Mouse (Mus musculus) heart, embryonic 14.5 days (tissue): ENCODE results near the gene Gm20696. TPM values are rescaled to one million over a fixed set of nuclear protein-coding genes. Genes with fewer than 3 reads are reported as not detected.

ENCODE experiments used
- ATAC-seq: fragments of 200-750 bp; cut with Nextera tagmentation; 2 replicates; pipeline ENCODE4 v1.8.0; 2017; ENCODE audit warnings: low read depth, moderate TSS enrichment; ENCODE audit not compliant: insufficient number of reproducible peaks, insufficient read depth, low FRiP score
- H3K27ac ChIP-seq, 2 experiments: fragments of 200-500 bp in 1 of 2; fragments of 300-500 bp in 1 of 2; sonication (generic) in 1 of 2; replicated peaks in 1 of 2; 2 replicates each; pipeline ENCODE4 v1.5.1; 2012 to 2014; ENCODE audit warnings: low read depth in 2 of 2, low read length in 2 of 2, control low read depth in 1 of 2, mild to moderate bottlenecking in 1 of 2, mixed read lengths in 1 of 2; ENCODE audit not compliant: control insufficient read depth in 1 of 2, insufficient read depth in 1 of 2
- H3K27me3 ChIP-seq: fragments of 300-500 bp; sonication (generic); 2 replicates; pipeline ENCODE4 v1.6.1; 2014; ENCODE audit warnings: mild to moderate bottlenecking, low read length, control low read depth; ENCODE audit not compliant: control insufficient read depth, insufficient read depth
- H3K36me3 ChIP-seq: fragments of 300-500 bp; sonication (generic); 2 replicates; pipeline ENCODE4 v1.6.1; 2014; ENCODE audit warnings: mild to moderate bottlenecking, control low read depth, low read length, mixed read lengths; ENCODE audit not compliant: control insufficient read depth, insufficient read depth
- H3K4me1 ChIP-seq, 2 experiments: fragments of 200-500 bp in 1 of 2; fragments of 300-500 bp in 1 of 2; sonication (generic) in 1 of 2; 2 replicates each; pipeline ENCODE4 v1.6.1; 2012 to 2014; ENCODE audit warnings: low read length in 2 of 2, control low read depth in 1 of 2, mixed read lengths in 1 of 2; ENCODE audit not compliant: control insufficient read depth in 2 of 2, insufficient read depth in 2 of 2
- H3K4me2 ChIP-seq: fragments of 300-500 bp; sonication (generic); 2 replicates; pipeline ENCODE4 v1.6.1; 2014; ENCODE audit warnings: mild to moderate bottlenecking, low read length
- H3K4me3 ChIP-seq, 2 experiments: fragments of 200-500 bp in 1 of 2; fragments of 300-500 bp in 1 of 2; sonication (generic) in 1 of 2; 2 replicates each; pipeline ENCODE4 v1.5.1; 2012 to 2014; ENCODE audit warnings: low read length in 2 of 2, mild to moderate bottlenecking in 2 of 2, control low read depth in 1 of 2, low read depth in 1 of 2, moderate library complexity in 1 of 2; ENCODE audit not compliant: control insufficient read depth in 1 of 2, insufficient read depth in 1 of 2
- H3K9ac ChIP-seq: fragments of 300-500 bp; sonication (generic); 2 replicates; pipeline ENCODE4 v1.6.1; 2014; ENCODE audit warnings: mild to moderate bottlenecking, low read length
- H3K9me3 ChIP-seq: fragments of 300-500 bp; sonication (generic); 2 replicates; pipeline ENCODE4 v1.6.1; 2016; ENCODE audit warnings: low read length, control low read depth; ENCODE audit not compliant: control insufficient read depth
- WGBS: fragments of 180-500 bp; shearing (Covaris S2); extraction: QIAGEN DNeasy Blood & Tissue Kit; methylation state at CpG from one replicate; pipeline ENCODE4 v1.1.7; 2014; 5-methylcytosine and 5-hydroxymethylcytosine counted together
- polyA plus RNA-seq: library from polyadenylated mRNA; unstranded; fragments of >200 nt; fragmentation: Nextera tagmentation; extraction: Ambion mirVana; gene quantifications from 2 replicates; pipeline ENCODE4 v1.2.1, GENCODE M21; 2014

Gene Gm20696
- polyA plus RNA-seq, 1 experiment from 2014 or later: 3.9 TPM

DNA sequence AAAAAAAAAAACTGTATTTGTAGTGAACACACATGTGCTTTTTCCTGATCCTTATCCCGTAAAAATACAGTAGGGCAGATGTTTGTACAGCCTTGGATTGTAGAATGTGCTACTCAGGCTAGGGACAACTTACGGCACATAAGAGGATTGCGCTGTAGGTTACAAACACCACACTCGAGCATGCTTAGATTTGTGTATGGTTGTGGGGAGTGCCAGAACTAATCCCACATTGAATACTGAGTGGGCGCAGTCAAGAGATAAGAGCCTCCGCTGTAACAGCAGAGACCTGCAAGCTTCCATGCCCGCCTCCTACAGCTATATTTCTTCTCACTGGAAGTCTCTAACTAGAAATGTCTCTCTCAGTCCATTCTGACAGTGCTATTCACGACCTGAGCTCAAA, 431.0 kb downstream of the Gm20696 start:
- Histone ChIP-seq H3K36me3 (no peaks in the 10 kb centered on the region), H3K4me1 (peaks cover 9 to 16% of the 10 kb centered on the region in 2 experiments), H3K9me3 (no peaks in the 10 kb centered on the region), H3K9ac (no peak overlapping the region), H3K27ac (0 out of 4 replicates have a peak overlapping the region, but pooled peaks of 1 of the 2 experiments have one; percentile 41), H3K4me3 (no peak overlapping the region), H3K27me3 (no peaks in the 10 kb centered on the region), H3K4me2 (no peak overlapping the region)
- WGBS: 46% methylated on average over 8 of the region's 8 CpGs
- no peak for ATAC-seq

DNA sequence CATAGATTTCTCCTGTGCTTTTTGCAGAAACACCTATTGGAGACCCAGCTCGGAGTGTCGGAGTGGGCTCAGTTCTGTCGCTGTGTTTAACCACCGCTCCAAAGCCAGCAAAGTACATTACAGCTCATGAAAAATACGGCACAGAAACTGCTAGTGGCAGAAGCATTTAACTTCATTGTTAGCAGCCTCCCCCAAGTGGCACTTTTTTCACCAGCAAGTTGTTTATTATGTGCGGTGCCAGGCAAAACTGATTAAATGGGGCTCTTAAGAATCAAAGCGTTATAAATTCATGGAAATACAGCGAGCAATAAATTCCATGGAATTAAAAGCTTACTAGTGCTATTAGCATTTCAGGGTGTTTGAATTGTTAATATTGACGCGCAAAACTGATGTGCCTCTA, 433.2 kb downstream of the Gm20696 start:
- Histone ChIP-seq H3K4me1 (peaks cover 9 to 16% of the 10 kb centered on the region in 2 experiments), H3K36me3 (no peaks in the 10 kb centered on the region), H3K4me3 (no peak overlapping the region), H3K27ac (no peak overlapping the region), H3K27me3 (no peaks in the 10 kb centered on the region), H3K4me2 (no peak overlapping the region), H3K9ac (no peak overlapping the region), H3K9me3 (no peaks in the 10 kb centered on the region)
- ATAC-seq: no peak
- 88% methylated on average over 10 of the region's 10 CpGs for WGBS

DNA sequence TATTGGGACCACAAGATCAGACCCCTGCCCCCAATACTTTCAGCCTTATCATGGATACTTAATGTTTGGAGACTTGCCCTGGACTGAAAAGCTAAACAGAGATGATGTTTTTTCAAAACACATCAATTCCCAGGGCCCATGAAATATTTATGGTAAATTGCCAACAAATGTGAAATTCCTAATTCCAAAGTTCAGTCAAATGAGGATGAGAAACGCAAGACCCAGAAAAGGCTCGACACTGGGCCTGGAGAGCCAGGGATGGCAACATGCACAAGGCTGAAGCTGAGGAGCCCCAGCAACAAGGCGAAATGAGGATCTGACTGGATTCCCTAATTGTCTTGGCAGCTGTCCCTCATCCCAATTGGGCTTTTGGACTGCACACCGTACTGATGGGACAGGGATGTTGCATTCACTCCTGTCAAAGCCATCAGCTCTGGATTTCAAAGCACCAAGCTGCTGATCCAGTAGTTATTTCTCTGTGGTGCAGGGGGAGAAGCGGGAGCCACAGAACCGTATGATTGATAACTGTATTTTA, 438.2 kb downstream of the Gm20696 start:
- no peak overlapping the region for H3K4me2 ChIP-seq
- 84% methylated on average over 6 of the region's 6 CpGs for WGBS
- ATAC-seq: no peak
- no peak overlapping the region for H3K27ac ChIP-seq
- H3K9ac ChIP-seq: no peak overlapping the region
- H3K4me3 ChIP-seq: no peak overlapping the region
- H3K36me3 ChIP-seq: no peaks in the 10 kb centered on the region
- peaks cover 4 to 6% of the 10 kb centered on the region in 2 experiments; a peak in 3 of 4 replicates for H3K4me1 ChIP-seq
- no peaks in the 10 kb centered on the region for H3K9me3 ChIP-seq
- H3K27me3 ChIP-seq: no peaks in the 10 kb centered on the region

DNA sequence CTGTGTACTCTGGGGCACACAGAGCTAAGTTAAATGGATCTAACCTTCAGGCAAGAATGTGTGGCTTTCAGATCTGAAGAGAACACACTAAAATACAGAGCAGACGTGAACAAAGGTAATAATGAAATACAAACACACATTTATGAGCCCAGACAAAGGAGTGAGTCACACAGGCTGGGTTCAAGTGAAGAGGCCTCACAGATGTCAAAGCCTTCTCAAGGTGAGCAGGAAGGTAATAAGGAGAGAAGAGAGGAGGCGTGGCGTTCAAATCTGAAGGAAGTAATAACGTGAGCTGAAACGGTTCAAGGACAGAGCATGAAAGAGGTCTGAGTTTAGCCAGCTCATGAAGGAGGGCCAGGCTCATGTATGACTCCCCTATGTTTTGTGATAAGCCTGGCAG, 445.4 kb downstream of the Gm20696 start:
- no peaks in the 10 kb centered on the region for H3K9me3 ChIP-seq
- no peak for ATAC-seq
- H3K4me2 ChIP-seq: no peak overlapping the region
- peak overlapping the region in 1 of 2 experiments; percentile 53; a peak in 2 of 4 replicates for H3K27ac ChIP-seq
- H3K9ac ChIP-seq: no peak overlapping the region
- H3K4me1 ChIP-seq: peaks cover 2 to 15% of the 10 kb centered on the region in 2 experiments; a peak in 2 of 4 replicates
- WGBS: 67% methylated on average over 5 of the region's 5 CpGs
- no peak overlapping the region for H3K4me3 ChIP-seq
- no peaks in the 10 kb centered on the region for H3K27me3 ChIP-seq
- no peaks in the 10 kb centered on the region for H3K36me3 ChIP-seq

DNA sequence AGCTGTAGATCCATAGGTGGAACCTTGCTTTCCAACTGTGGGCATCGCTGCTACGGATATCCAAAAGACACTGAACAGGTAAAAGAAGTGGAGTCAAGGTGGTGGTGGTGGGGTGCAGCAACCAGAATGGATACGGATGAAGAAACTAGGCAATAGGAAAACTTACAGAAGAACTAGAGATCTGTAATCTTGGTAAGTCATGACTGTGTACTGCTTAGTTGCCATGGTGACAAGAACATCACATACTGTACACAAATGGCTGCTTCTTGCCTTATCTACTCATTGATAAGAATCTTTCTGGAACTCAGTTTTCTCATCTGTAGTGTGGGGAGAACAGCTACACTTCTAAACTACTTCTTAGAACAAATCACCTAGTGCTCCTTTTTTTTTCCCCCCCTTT, 446.1 kb downstream of the Gm20696 start:
- ATAC-seq: no peak
- Histone ChIP-seq H3K27me3 (no peaks in the 10 kb centered on the region), H3K4me2 (no peak overlapping the region), H3K9me3 (no peaks in the 10 kb centered on the region), H3K9ac (no peak overlapping the region), H3K4me3 (no peak overlapping the region), H3K36me3 (no peaks in the 10 kb centered on the region), H3K4me1 (peaks cover 2 to 15% of the 10 kb centered on the region in 2 experiments; a peak in 2 of 4 replicates), H3K27ac (no peak overlapping the region)
- WGBS: 98% methylated on average over 3 of the region's 3 CpGs

DNA sequence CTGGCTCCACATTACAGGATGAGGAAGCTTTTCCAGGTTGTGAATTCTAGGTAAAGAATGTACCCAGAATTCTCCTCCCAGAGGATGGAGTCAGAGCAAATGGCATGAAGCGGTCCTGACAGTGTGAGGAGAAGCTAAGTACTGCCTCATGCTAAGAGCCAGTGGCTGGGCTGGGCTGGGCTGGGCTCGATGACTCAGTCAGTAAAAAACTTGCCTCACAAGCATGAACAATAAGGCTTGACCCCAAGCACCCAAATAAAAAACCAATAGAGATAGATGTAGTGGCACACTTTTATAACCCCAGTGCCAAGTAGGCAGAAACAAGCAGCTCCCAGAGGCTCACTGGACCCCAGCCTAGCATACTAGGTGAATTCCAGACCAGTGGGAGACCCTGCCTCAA, 448.8 kb downstream of the Gm20696 start:
- Histone ChIP-seq H3K4me1 (peaks cover 2 to 15% of the 10 kb centered on the region in 2 experiments; a peak in 2 of 4 replicates), H3K9ac (no peak overlapping the region), H3K4me3 (no peak overlapping the region), H3K9me3 (no peaks in the 10 kb centered on the region), H3K36me3 (peaks cover 7% of the 10 kb centered on the region), H3K27me3 (no peaks in the 10 kb centered on the region), H3K27ac (no peak overlapping the region), H3K4me2 (no peak overlapping the region)
- 32% methylated on average over 2 of the region's 2 CpGs for WGBS
- ATAC-seq: no peak

DNA sequence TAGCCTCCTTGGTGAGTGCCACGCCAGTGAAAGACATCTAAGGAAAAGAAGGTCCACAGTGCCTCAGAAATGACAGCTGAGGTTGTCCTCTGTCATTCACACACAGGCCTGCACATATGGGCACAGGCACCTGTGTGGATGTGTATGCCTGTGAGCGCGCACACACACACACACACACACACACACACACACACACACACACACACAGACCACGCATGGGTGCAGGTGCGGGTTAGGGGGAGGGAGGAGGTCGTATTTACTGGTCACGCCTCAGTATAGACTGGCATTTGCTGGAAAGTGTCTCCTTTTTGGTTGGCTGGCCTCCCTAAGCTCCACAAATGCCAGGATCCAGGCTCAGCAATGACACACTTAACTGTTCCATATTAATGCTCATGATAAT, 449.4 kb downstream of the Gm20696 start:
- Histone ChIP-seq H3K4me2 (no peak overlapping the region), H3K27ac (no peak overlapping the region), H3K9me3 (no peaks in the 10 kb centered on the region), H3K27me3 (no peaks in the 10 kb centered on the region), H3K4me1 (peaks cover 2 to 14% of the 10 kb centered on the region in 2 experiments; a peak in 2 of 4 replicates), H3K36me3 (peaks cover 7% of the 10 kb centered on the region), H3K4me3 (no peak overlapping the region), H3K9ac (no peak overlapping the region)
- no peak for ATAC-seq
- WGBS: 87% methylated on average over 6 of the region's 7 CpGs

DNA sequence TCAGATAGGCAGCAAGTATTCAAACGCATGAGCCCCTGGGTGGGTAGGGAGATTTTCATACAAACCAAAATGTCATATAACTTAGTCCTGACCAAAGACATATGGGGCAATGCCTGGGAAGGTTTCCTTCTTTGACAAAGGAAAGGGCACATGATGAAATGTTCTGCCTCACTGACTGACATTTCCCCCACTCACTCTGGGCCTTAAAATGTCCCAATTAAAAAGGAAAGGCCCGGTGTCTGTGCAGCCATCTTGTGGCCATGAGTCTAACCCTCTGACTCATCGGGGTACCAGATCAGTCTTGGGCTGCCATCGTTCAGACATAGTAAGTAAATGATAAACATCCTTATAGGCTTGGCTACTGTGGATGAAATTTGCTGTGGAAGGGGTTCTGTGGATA, 454.1 kb downstream of the Gm20696 start:
- peaks cover 2 to 13% of the 10 kb centered on the region in 2 experiments; a peak in 3 of 4 replicates for H3K4me1 ChIP-seq
- ATAC-seq: no peak
- no peaks in the 10 kb centered on the region for H3K27me3 ChIP-seq
- H3K9ac ChIP-seq: no peak overlapping the region
- no peak overlapping the region for H3K27ac ChIP-seq
- 92% methylated on average over 4 of the region's 4 CpGs for WGBS
- H3K4me3 ChIP-seq: no peak overlapping the region
- no peaks in the 10 kb centered on the region for H3K9me3 ChIP-seq
- H3K4me2 ChIP-seq: no peak overlapping the region
- peaks cover 13% of the 10 kb centered on the region for H3K36me3 ChIP-seq
